Mouse (Mus musculus) neural tube, embryonic 14.5 days (tissue): ENCODE data around the gene Olfr1185-ps1. TPM values are rescaled to one million over a fixed set of nuclear protein-coding genes. Genes with fewer than 3 reads are reported as not detected.
"Not testable (repeated sequence)": the region's sequence is repeated elsewhere in the genome, so short reads cannot be mapped to it uniquely, and the experiment has no call there.

Source experiments
- ATAC-seq: fragments of 200-750 bp; cut with Nextera tagmentation; 2 replicates; pipeline ENCODE4 v1.8.0; 2017; ENCODE audit warnings: low read depth, mild to moderate bottlenecking, moderate TSS enrichment, moderate library complexity
- H3K27ac ChIP-seq: fragments of 300-500 bp; sonication (generic); 2 replicates; pipeline ENCODE4 v1.5.1; 2014; ENCODE audit warnings: low read depth, mild to moderate bottlenecking, control low read depth, low read length, moderate library complexity, mixed read lengths
- H3K27me3 ChIP-seq: fragments of 300-500 bp; sonication (generic); 2 replicates; pipeline ENCODE4 v1.6.1; 2014; ENCODE audit warnings: low read length; ENCODE audit not compliant: control insufficient read depth, insufficient read depth
- H3K36me3 ChIP-seq: fragments of 300-500 bp; sonication (generic); 2 replicates; pipeline ENCODE4 v1.6.1; 2014; ENCODE audit warnings: low read length, mixed read lengths; ENCODE audit not compliant: control insufficient read depth, insufficient read depth
- H3K4me1 ChIP-seq: fragments of 300-500 bp; sonication (generic); 2 replicates; pipeline ENCODE4 v1.6.1; 2014; ENCODE audit warnings: low read length; ENCODE audit not compliant: control insufficient read depth, insufficient read depth
- H3K4me2 ChIP-seq: fragments of 300-500 bp; sonication (generic); 2 replicates; pipeline ENCODE4 v1.6.1; 2014; ENCODE audit warnings: mild to moderate bottlenecking, low read depth, low read length, control low read depth
- H3K4me3 ChIP-seq: fragments of 300-500 bp; sonication (generic); 2 replicates; pipeline ENCODE4 v1.5.1; 2014; ENCODE audit warnings: low read depth, low read length, control low read depth, mixed read lengths
- H3K9ac ChIP-seq: fragments of 300-500 bp; sonication (generic); replicated peaks from 2 replicates; pipeline ENCODE4 v1.6.1; 2014; ENCODE audit warnings: low read depth, mild to moderate bottlenecking, control low read depth, low read length, mixed read lengths
- H3K9me3 ChIP-seq: fragments of 300-500 bp; sonication (generic); 2 replicates; pipeline ENCODE4 v1.6.1; 2016; ENCODE audit warnings: low read length; ENCODE audit not compliant: control insufficient read depth
- WGBS: fragments of 180-500 bp; shearing (Covaris S2); extraction: QIAGEN DNeasy Blood & Tissue Kit; methylation state at CpG from one replicate; pipeline ENCODE4 v1.1.7; 2014; 5-methylcytosine and 5-hydroxymethylcytosine counted together
- polyA plus RNA-seq: library from polyadenylated mRNA; unstranded; fragments of >200 nt; fragmentation: Nextera tagmentation; extraction: Ambion mirVana; gene quantifications from 2 replicates; pipeline ENCODE4 v1.2.1, GENCODE M21; 2014

Gene Olfr1185-ps1
- polyA plus RNA-seq = not detected in 2 replicates

- Histone ChIP-seq H3K4me2 (no peak within 1 kb of the TSS), H3K4me3 (no peak within 1 kb of the TSS), H3K9me3 (no peaks in the 10 kb centered on the region), H3K4me1 (no peaks in the 10 kb centered on the region), H3K27me3 (no peaks in the 10 kb centered on the region), H3K36me3 (no peaks in the 10 kb centered on the region), H3K9ac (no peak within 1 kb of the TSS), H3K27ac (no peak within 1 kb of the TSS)
- WGBS = 71% methylated on average over 2 of the region's 2 CpGs
- ATAC-seq = no peak
Measured at GRCm38 (mm10) chr2:88493020-88493419, at the start of gene Olfr1185-ps1. Olfr1185-ps1 (plus strand) TSS chr2:88493320.

- no peaks in the 10 kb centered on the region for H3K9me3 ChIP-seq
- no peak within 1 kb of the TSS for H3K27ac ChIP-seq
- no peak within 1 kb of the TSS for H3K4me3 ChIP-seq
- H3K27me3 ChIP-seq = no peaks in the 10 kb centered on the region
- H3K36me3 ChIP-seq = no peaks in the 10 kb centered on the region
- ATAC-seq = no peak
- H3K4me2 ChIP-seq = no peak within 1 kb of the TSS
- H3K4me1 ChIP-seq = no peaks in the 10 kb centered on the region
- 100% methylated on average over 1 of the region's 1 CpGs for WGBS
- H3K9ac ChIP-seq = no peak within 1 kb of the TSS
Measured at GRCm38 (mm10) chr2:88449031-88449430, 44.1 kb upstream of the Olfr1185-ps1 start, which contains the start of gene Gm13757. Gm13757 (minus strand) TSS chr2:88449131.

- not testable (repeated sequence) for H3K9ac ChIP-seq, H3K27me3 ChIP-seq, H3K4me3 ChIP-seq, H3K4me1 ChIP-seq, H3K36me3 ChIP-seq, H3K27ac ChIP-seq, ATAC-seq, H3K4me2 ChIP-seq, H3K9me3 ChIP-seq
- WGBS = 67% methylated on average over 1 of the region's 1 CpGs
Measured at GRCm38 (mm10) chr2:88454567-88454966, 38.6 kb upstream of the Olfr1185-ps1 start, which contains the start of gene Olfr1183. Olfr1183 (plus strand) TSS chr2:88454867.

- Histone ChIP-seq H3K4me2 (no peak within 1 kb of the TSS), H3K27ac (no peak within 1 kb of the TSS), H3K4me3 (no peak within 1 kb of the TSS), H3K4me1 (no peaks in the 10 kb centered on the region), H3K9ac (no peak within 1 kb of the TSS), H3K27me3 (no peaks in the 10 kb centered on the region), H3K9me3 (no peaks in the 10 kb centered on the region), H3K36me3 (no peaks in the 10 kb centered on the region)
- 91% methylated on average over 2 of the region's 2 CpGs for WGBS
- no peak for ATAC-seq
Measured at GRCm38 (mm10) chr2:88483298-88483697, 9.8 kb upstream of the Olfr1185-ps1 start, which contains the start of gene Olfr1184. Olfr1184 (plus strand) TSS chr2:88483598.

GRCm38 (mm10) chr2:88518251-88518650, 25.1 kb downstream of the Olfr1185-ps1 start, which contains the start of gene Olfr1186:
Olfr1186 (plus strand) TSS chr2:88518551.
- Histone ChIP-seq H3K9ac (no peak within 1 kb of the TSS), H3K4me1 (no peaks in the 10 kb centered on the region), H3K4me3 (no peak within 1 kb of the TSS), H3K9me3 (no peaks in the 10 kb centered on the region), H3K4me2 (no peak within 1 kb of the TSS), H3K27me3 (no peaks in the 10 kb centered on the region), H3K27ac (no peak within 1 kb of the TSS), H3K36me3 (no peaks in the 10 kb centered on the region)
- WGBS = 91% methylated on average over 2 of the region's 2 CpGs
- no peak for ATAC-seq

- 71% methylated on average over 3 of the region's 3 CpGs for WGBS
- no peaks in the 10 kb centered on the region for H3K27me3 ChIP-seq
- no peak overlapping the region for H3K27ac ChIP-seq
- H3K9ac ChIP-seq = no peak overlapping the region
- no peaks in the 10 kb centered on the region for H3K4me1 ChIP-seq
- H3K36me3 ChIP-seq = no peaks in the 10 kb centered on the region
- H3K4me2 ChIP-seq = no peak overlapping the region
- no peaks in the 10 kb centered on the region for H3K9me3 ChIP-seq
- no peak overlapping the region for H3K4me3 ChIP-seq
- no peak for ATAC-seq
Measured at GRCm38 (mm10) chr2:88525720-88526119, 32.6 kb downstream of the Olfr1185-ps1 start.

Other genes with a start within 250 kb of the Olfr1185-ps1 start
- gene Olfr1173, start 213.4 kb upstream of the Olfr1185-ps1 start, polyA plus RNA-seq = not detected in 2 replicates
- gene Olfr1174-ps, start 178.2 kb upstream of the Olfr1185-ps1 start, polyA plus RNA-seq = not detected in 2 replicates
- gene Olfr1175-ps, start 166.1 kb upstream of the Olfr1185-ps1 start, polyA plus RNA-seq = not detected in 2 replicates
- not detected in 2 replicates for gene Olfr1176, start 156.6 kb upstream of the Olfr1185-ps1 start, polyA plus RNA-seq
- not detected in 2 replicates for gene Olfr1177-ps, start 146.8 kb upstream of the Olfr1185-ps1 start, polyA plus RNA-seq
- gene Olfr1178, start 106.3 kb upstream of the Olfr1185-ps1 start, polyA plus RNA-seq = not detected in 2 replicates
- not detected in 2 replicates for gene Olfr1179, start 86.9 kb upstream of the Olfr1185-ps1 start, polyA plus RNA-seq
- gene Olfr1180, start 74.2 kb upstream of the Olfr1185-ps1 start, polyA plus RNA-seq = not detected in 2 replicates
- not detected in 2 replicates for gene Olfr1181, start 67.1 kb upstream of the Olfr1185-ps1 start, polyA plus RNA-seq
- not detected in 2 replicates for gene Gm13757, start 44.2 kb upstream of the Olfr1185-ps1 start, polyA plus RNA-seq
- not detected in 2 replicates for gene Olfr1183, start 38.5 kb upstream of the Olfr1185-ps1 start, polyA plus RNA-seq
- gene Olfr1184, start 9.7 kb upstream of the Olfr1185-ps1 start, polyA plus RNA-seq = not detected in 2 replicates
- not detected in 2 replicates for gene Olfr1186, start 25.2 kb downstream of the Olfr1185-ps1 start, polyA plus RNA-seq
- gene Olfr1188, start 63.6 kb downstream of the Olfr1185-ps1 start, polyA plus RNA-seq = not detected in 2 replicates
- not detected in 2 replicates for gene Olfr1189, start 93.1 kb downstream of the Olfr1185-ps1 start, polyA plus RNA-seq
- not detected in 2 replicates for gene Olfr1191-ps1, start 147.2 kb downstream of the Olfr1185-ps1 start, polyA plus RNA-seq
- gene Olfr1192-ps1, start 155.2 kb downstream of the Olfr1185-ps1 start, polyA plus RNA-seq = not detected in 2 replicates
- gene Olfr1193, start 182.3 kb downstream of the Olfr1185-ps1 start, polyA plus RNA-seq = not detected in 2 replicates
- gene Olfr1195, start 195.9 kb downstream of the Olfr1185-ps1 start, polyA plus RNA-seq = not detected in 2 replicates
- not detected in 2 replicates for gene Olfr1196, start 211.3 kb downstream of the Olfr1185-ps1 start, polyA plus RNA-seq
- gene Olfr1197, start 239.0 kb downstream of the Olfr1185-ps1 start, polyA plus RNA-seq = not detected in 2 replicates